Mouse (Mus musculus) bone marrow, adult 2 months (tissue): ENCODE data around the gene Atf5. TPM values are rescaled to one million over a fixed set of nuclear protein-coding genes. Genes with fewer than 3 reads are reported as not detected.
A peak's percentile ranks its signal among the peaks of the same experiment; 100 is the strongest.

ENCODE experiments used
- H3K27ac ChIP-seq: fragments of 200-500 bp; 2 replicates; pipeline ENCODE4 v1.5.1; 2012; ENCODE audit warnings: low read depth, mild to moderate bottlenecking, control low read depth, inconsistent platforms, low read length; ENCODE audit not compliant: control insufficient read depth, poor library complexity, insufficient read depth
- H3K4me1 ChIP-seq: fragments of 200-500 bp; 2 replicates; pipeline ENCODE4 v1.6.1; 2011; ENCODE audit warnings: low read length; ENCODE audit not compliant: control insufficient read depth, insufficient read depth
- H3K4me3 ChIP-seq: fragments of 200-500 bp; replicated peaks from 2 replicates; pipeline ENCODE3; 2011; ENCODE audit warnings: mild to moderate bottlenecking, low read depth, low read length, control low read depth; ENCODE audit not compliant: control insufficient read depth
- CTCF ChIP-seq: fragments of 200-500 bp; IDR thresholded peaks from 2 replicates; pipeline ENCODE4 v1.5.1; 2011; ENCODE audit warnings: low read length, control low read depth; ENCODE audit not compliant: control insufficient read depth, insufficient read depth
- POLR2A ChIP-seq: fragments of 200-500 bp; IDR thresholded peaks from 2 replicates; pipeline ENCODE4 v1.6.1; 2011; ENCODE audit warnings: low read depth, mild to moderate bottlenecking, control low read depth, low read length, borderline replicate concordance; ENCODE audit not compliant: control insufficient read depth
- WGBS: fragments of 180-500 bp; shearing (Covaris S2); methylation state at CpG from one replicate; pipeline ENCODE4 v1.1.7; 2018; 5-methylcytosine and 5-hydroxymethylcytosine counted together
- polyA plus RNA-seq: library from polyadenylated mRNA; stranded (reverse); fragments of >200 nt; gene quantifications from 2 replicates; pipeline ENCODE4 v1.2.4, GENCODE M21; 2011; ENCODE audit warnings: low replicate concordance; ENCODE audit not compliant: missing spikeins, insufficient read depth, insufficient read length

The Atf5 gene
- polyA plus RNA-seq, 1 experiment, result 32.7 TPM

GRCm38 (mm10) chr7:44859896-44860295 lies 43.4 kb upstream of the Atf5 start:
- TF ChIP-seq POLR2A (no peak), CTCF (no peak)
- Histone ChIP-seq H3K4me1 (peaks cover 4% of the 10 kb centered on the region; the same call in 1 of the 2 replicates), H3K27ac (no peak overlapping the region), H3K4me3 (no peak overlapping the region)
- WGBS, result 87% methylated on average over 11 of the region's 11 CpGs

GRCm38 (mm10) chr7:44857905-44858304 lies 41.4 kb upstream of the Atf5 start:
- H3K4me1 ChIP-seq, result peaks cover 4% of the 10 kb centered on the region; the same call in 1 of the 2 replicates
- no peak for TF ChIP-seq CTCF
- no peak for TF ChIP-seq POLR2A
- peak overlapping the region; percentile 88; the same call in 1 of the 2 replicates for H3K27ac ChIP-seq
- peak overlapping the region; percentile 64 for H3K4me3 ChIP-seq
- WGBS, result 19% methylated on average over 8 of the region's 8 CpGs

- under 1% methylated on average over 32 of the region's 32 CpGs for WGBS
- H3K4me1 ChIP-seq, result peaks cover 4% of the 10 kb centered on the region; the same call in 1 of the 2 replicates
- H3K4me3 ChIP-seq, result peak within 1 kb of the TSS; percentile 87
- peak within 1 kb of the TSS; percentile 88 for H3K27ac ChIP-seq
- TF ChIP-seq POLR2A, result peak; percentile 85
- TF ChIP-seq CTCF, result no peak; the same call in 1 of the 2 replicates
These were observed 40.6 kb upstream of the Atf5 start, which contains the start of gene Pnkp for GRCm38 (mm10) chr7:44857042-44857552. Gene Pnkp (plus strand): TSS chr7:44857139.

DNA sequence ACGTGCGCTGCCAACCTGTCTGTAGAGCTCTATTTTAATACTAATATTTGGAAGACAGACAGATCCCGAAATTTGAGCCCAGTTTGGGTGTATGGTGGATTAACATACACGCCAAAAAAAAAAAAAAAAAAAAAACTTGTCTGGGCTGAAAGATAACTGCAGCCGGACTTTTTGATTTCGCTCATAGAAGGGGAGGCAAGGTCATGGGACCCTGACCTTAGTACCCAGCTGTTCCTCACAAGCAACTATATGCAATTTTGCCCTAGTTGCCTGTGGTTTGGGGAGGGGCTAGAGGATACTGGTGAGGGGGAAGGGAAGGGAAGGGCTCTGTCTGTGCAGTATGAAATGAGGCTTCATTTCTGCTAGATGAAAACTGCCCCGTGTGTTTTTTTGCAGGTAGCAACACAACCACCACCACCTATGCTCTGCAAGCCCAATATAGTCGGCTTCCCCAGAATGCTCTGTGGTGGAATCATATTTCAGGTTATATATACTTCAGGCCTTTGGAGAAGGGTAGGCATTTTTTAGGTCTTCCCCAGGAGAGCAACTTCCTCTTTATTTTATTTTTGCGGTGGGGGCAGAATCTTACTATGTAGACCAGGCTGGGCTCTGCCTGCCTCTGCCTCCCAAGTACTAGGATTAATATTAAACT lies 39.9 kb upstream of the Atf5 start:
- no peak for TF ChIP-seq POLR2A
- no peak for TF ChIP-seq CTCF
- 15% methylated on average over 9 of the region's 9 CpGs for WGBS
- H3K4me3 ChIP-seq, result peak overlapping the region; percentile 87
- peaks cover 4% of the 10 kb centered on the region; the same call in 1 of the 2 replicates for H3K4me1 ChIP-seq
- H3K27ac ChIP-seq, result peak overlapping the region; percentile 88

- Histone ChIP-seq H3K27ac (peak overlapping the region; percentile 98), H3K4me3 (peak overlapping the region; percentile 82), H3K4me1 (peaks cover 6% of the 10 kb centered on the region; the same call in 1 of the 2 replicates)
- TF ChIP-seq POLR2A (no peak), CTCF (no peak)
- WGBS, result 33% methylated on average over 10 of the region's 10 CpGs
These were observed 38.6 kb upstream of the Atf5 start for GRCm38 (mm10) chr7:44855036-44855435.

DNA sequence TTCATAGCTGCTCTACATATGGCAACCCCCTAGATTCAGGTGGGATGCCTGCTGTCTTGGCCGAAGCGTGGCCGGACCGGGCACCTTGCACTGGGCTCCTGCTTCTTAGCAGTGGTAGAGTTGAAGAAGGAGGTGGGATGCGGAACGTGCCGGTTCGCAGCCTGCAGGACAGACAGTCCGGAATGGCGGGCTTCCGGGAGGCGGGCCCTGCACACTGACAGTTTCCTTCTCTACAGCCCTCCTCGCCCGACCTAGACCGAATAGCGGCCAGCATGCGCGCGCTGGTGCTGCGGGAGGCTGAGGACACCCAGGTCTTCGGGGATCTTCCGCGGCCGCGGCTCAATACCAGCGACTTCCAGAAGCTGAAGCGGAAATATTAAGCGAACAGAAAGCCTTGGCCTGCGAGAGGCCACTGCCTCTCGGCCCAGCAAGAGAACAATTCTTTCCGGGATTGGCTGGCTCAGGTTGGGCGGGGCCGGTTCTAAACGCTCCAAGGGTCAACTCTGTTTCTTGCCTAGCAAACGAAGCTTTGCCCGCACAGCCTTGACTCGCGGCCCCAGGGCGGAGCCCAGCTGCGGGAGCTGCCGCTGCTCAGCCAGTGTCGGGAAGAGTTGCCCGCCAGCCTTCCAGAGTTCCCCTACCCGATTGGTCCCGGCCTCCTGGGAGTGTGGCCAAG lies 38.0 kb upstream of the Atf5 start:
- H3K4me1 ChIP-seq, result peaks cover 6% of the 10 kb centered on the region; the same call in 1 of the 2 replicates
- H3K4me3 ChIP-seq, result peak overlapping the region; percentile 82
- peak overlapping the region; percentile 98 for H3K27ac ChIP-seq
- WGBS, result under 1% methylated on average over 45 of the region's 45 CpGs
- TF ChIP-seq POLR2A (peak; percentile 79), CTCF (no peak)

DNA sequence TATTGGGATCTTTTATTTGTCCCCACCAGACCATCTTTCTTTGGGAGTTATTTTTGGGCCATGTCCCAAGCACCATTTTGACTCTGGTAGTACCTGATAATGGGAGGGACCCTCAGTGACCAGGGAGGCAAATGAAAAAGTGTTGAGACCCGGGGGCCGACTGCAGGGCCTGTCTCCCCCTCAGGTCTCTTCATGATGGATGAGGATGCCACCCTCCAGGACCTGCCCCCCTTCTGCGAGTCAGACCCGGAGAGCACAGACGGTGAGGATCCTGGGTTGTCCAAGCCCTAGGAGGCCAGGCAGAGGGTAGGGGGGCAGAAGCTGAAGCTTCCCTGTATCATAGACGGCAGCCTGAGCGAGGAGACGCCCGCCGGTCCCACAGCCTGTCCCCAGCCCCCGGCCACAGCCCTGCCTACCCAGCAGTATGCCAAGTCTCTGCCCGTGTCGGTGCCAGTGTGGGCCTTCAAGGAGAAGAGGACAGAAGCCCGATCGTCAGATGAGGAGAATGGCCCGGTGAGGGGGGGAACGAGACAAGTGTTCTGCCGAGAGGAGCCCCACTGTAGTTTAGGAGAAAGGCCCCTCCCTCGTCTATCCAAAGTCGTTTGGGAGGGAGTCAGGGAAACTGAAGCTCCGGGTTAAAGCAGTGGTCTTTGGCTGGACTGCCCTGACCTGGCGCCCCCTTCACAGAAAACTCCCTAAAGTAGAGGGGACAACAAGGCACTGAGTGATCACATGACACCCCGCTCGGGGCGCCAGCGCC lies 37.3 kb upstream of the Atf5 start:
- H3K27ac ChIP-seq, result peak overlapping the region; percentile 98
- peak overlapping the region; percentile 82 for H3K4me3 ChIP-seq
- WGBS, result 24% methylated on average over 26 of the region's 26 CpGs
- H3K4me1 ChIP-seq, result peaks cover 6% of the 10 kb centered on the region; the same call in 1 of the 2 replicates
- TF ChIP-seq CTCF (no peak), POLR2A (no peak)
